Mouse (Mus musculus) myocyte (in vitro differentiated cells): ENCODE measurements around the gene Olfr693.
"Not testable (repeated sequence)": the region's sequence is repeated elsewhere in the genome, so short reads cannot be mapped to it uniquely, and the experiment has no call there.

Experiments used
- CEBPB ChIP-seq: IDR thresholded peaks from 2 replicates; pipeline ENCODE4 v1.6.1; 2011; ENCODE audit warnings: mild to moderate bottlenecking, moderate library complexity; ENCODE audit not compliant: poor library complexity, insufficient read depth, severe bottlenecking
- MAX ChIP-seq: IDR thresholded peaks from one replicate; pipeline ENCODE4 v1.6.1; 2011; ENCODE audit warnings: low read depth, mild to moderate bottlenecking, control low read depth
- MYOD1 ChIP-seq, 3 experiments: IDR thresholded peaks; one replicate each; pipeline ENCODE4 v1.6.1; 2011; ENCODE audit warnings: control low read depth in 2 of 3, low read depth in 2 of 3, mild to moderate bottlenecking in 2 of 3, moderate library complexity in 1 of 3; ENCODE audit not compliant: insufficient read length in 2 of 3, control insufficient read depth in 1 of 3
- POLR2A ChIP-seq: IDR thresholded peaks from one replicate; pipeline ENCODE4 v1.6.1; 2011; ENCODE audit warnings: low read depth, mild to moderate bottlenecking, control low read depth, moderate library complexity; ENCODE audit not compliant: insufficient read length
- POLR2AphosphoS2 ChIP-seq: IDR thresholded peaks from one replicate; pipeline ENCODE4 v1.6.1; 2011; ENCODE audit warnings: low read depth, control low read depth; ENCODE audit not compliant: insufficient read length
- REST ChIP-seq: IDR thresholded peaks from one replicate; pipeline ENCODE4 v1.6.1; 2011; ENCODE audit warnings: mild to moderate bottlenecking, control low read depth, moderate library complexity; ENCODE audit not compliant: insufficient read depth, insufficient read length
- USF1 ChIP-seq: IDR thresholded peaks from one replicate; pipeline ENCODE4 v1.6.1; 2011; ENCODE audit warnings: low read depth, mild to moderate bottlenecking, control low read depth, moderate library complexity

DNA sequence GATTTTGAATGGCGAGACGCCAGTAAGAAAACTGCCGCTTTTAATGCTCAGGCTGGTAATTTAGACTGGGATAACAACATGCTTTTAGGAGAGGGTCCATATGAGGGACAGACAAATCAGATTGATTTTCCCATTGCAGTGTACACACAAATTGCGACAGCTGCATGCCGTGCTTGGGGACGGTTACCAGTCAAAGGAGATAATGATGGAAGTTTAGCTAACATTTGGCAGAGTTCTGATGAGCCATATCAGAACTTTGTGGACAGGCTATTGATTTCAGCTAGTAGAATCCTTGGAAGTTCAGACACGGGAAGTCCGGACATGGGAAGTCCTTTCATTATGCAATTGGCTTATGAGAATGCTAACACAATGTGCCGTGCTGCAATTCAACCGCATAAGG is 27.3 kb upstream of the Olfr693 start:
- not testable (repeated sequence) for TF ChIP-seq POLR2A; MYOD1 (IDR thresholded peaks at IDR 0.05; ENCODE audit: control insufficient read depth in 1 of 3, insufficient read length in 2 of 3, low read depth in 2 of 3); POLR2AphosphoS2; REST; MAX; USF1; CEBPB
